Mouse (Mus musculus) bone marrow, adult 2 months (tissue): Measurements from ENCODE around the gene Ubash3b.

Source experiments
- CTCF ChIP-seq: fragments of 200-500 bp; IDR thresholded peaks from 2 replicates; pipeline ENCODE4 v1.5.1; 2011; ENCODE audit warnings: low read length, control low read depth; ENCODE audit not compliant: control insufficient read depth, insufficient read depth
- POLR2A ChIP-seq: fragments of 200-500 bp; IDR thresholded peaks from 2 replicates; pipeline ENCODE4 v1.6.1; 2011; ENCODE audit warnings: low read depth, mild to moderate bottlenecking, control low read depth, low read length, borderline replicate concordance; ENCODE audit not compliant: control insufficient read depth

DNA sequence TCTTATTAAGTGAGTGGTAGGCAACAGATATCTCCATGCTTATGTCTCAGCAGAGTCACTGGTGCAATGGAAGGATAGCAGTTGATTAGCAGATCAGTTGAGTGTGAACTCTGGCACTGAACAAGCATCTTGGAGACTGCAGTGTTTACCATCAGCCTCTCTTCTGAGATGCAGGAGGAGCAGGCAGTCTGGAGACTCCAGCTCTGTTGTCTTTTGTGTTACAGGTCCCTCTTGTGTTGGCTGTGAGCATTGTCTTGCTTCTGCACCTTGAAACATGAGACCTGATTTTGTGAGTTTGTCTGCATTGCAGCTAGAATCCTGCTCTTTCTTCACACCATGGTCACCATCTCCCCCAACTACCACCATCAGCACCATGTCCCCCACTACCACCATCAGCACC lies 21.1 kb upstream of the Ubash3b start:
- TF ChIP-seq POLR2A, result no peak
- TF ChIP-seq CTCF, result peak; percentile 41; the same call in 1 of the 2 replicates
